Mouse (Mus musculus) left cerebral cortex, postnatal 25 days (tissue): Measurements from ENCODE around the gene Adra1b. TPM values are rescaled to one million over a fixed set of nuclear protein-coding genes. Genes with fewer than 3 reads are reported as not detected.

Experiments used
- DNase-seq, 2 experiments: peaks; one replicate each; pipeline ENCODE4 v3.0.0; 2022; ENCODE audit warnings: low spot score in 2 of 2, mixed read lengths in 1 of 2
- intact Hi-C: fragments of 180-260 bp; cut with DNase I; formaldehyde crosslinking; loops from one replicate; pipeline ENCODE4 v1.15.1; 2025
- total RNA-seq, 2 experiments: library from RNA; stranded (reverse); gene quantifications; 2 replicates each; pipeline ENCODE4 v1.2.3; 2021

Adra1b gene
- total RNA-seq, 2 experiments from 2014 or later = 26.6 to 32.3 TPM

DNA sequence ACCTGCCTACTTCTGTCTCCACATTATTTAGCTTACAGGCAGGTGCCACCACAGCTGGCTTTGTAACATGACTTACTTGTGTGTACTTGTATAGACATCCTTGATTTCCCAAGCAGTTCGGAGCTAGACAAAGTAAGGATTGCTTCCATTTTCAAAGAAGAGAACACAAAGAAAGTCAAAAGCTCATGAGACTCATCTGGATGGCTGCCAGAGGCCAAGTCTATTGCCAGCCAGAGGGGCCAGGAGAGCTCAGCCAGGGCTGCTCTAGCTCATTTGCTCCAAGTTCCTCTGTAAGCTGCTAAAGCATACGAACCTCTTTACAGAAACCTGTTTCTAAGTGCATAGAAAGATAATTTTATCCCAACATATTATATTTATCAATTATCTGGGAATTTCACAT is 142.6 kb downstream of the Adra1b start:
- DNase-seq = no peak
- intact Hi-C loops = no loop called here

DNA sequence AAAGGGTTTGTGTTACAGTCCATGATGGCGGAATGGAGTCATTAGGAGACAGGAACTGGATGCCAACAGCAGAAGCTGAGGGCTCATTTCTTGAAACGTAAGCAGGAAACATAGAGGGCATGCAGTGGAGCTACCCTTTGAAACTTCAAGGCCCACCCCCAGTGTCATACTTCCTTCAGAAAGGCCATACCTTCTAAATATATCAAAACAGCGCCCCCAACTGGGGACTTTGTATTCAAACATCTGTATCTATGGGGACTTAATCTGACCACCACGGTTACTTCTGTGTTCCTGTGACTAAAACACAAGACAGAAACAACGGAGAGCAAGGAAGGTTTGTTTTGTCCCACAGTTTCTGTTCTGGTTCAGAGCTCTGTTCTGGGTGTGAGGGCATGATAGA is 145.6 kb downstream of the Adra1b start:
- intact Hi-C loops = no loop called here
- no peak for DNase-seq

DNA sequence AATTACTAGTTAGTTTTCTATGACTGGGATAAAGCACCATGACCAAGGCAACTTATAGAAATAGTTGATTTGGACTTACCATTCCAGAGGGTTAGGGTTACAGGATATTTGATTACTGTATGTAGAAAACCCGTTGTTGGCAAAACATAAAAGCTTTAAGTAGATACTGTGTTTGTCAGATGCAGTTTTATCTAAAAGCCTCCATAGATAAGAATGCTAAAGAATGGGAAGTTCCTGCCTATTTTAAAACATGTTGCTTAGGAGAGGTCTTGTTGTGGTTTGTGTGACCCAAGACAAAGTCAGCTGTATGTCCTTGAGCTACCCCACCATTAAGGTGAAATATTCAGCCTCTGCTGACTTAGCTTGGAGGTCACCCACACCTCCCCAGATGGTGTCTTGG is 146.4 kb downstream of the Adra1b start:
- intact Hi-C loops = no loop called here
- no peak for DNase-seq

DNA sequence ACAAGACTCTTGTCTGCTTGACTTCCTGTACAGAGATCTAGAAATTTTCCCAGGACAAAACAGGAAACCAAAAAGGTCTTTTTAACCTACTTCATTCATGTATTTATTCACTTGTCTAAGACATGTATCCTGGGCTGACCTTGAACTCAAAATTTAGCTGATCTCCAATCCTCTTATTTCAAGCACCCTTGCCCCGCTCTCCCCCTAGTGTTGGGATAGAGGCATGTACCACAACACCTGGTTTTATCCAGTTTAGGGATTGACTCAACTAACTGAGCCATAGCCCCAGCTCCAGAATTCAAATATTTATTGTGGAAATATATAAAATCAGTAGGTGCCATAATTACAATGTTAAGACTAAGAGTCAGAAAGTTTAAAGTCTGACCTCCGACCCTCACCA is 149.5 kb downstream of the Adra1b start:
- DNase-seq = no peak
- intact Hi-C loops = no loop called here

DNA sequence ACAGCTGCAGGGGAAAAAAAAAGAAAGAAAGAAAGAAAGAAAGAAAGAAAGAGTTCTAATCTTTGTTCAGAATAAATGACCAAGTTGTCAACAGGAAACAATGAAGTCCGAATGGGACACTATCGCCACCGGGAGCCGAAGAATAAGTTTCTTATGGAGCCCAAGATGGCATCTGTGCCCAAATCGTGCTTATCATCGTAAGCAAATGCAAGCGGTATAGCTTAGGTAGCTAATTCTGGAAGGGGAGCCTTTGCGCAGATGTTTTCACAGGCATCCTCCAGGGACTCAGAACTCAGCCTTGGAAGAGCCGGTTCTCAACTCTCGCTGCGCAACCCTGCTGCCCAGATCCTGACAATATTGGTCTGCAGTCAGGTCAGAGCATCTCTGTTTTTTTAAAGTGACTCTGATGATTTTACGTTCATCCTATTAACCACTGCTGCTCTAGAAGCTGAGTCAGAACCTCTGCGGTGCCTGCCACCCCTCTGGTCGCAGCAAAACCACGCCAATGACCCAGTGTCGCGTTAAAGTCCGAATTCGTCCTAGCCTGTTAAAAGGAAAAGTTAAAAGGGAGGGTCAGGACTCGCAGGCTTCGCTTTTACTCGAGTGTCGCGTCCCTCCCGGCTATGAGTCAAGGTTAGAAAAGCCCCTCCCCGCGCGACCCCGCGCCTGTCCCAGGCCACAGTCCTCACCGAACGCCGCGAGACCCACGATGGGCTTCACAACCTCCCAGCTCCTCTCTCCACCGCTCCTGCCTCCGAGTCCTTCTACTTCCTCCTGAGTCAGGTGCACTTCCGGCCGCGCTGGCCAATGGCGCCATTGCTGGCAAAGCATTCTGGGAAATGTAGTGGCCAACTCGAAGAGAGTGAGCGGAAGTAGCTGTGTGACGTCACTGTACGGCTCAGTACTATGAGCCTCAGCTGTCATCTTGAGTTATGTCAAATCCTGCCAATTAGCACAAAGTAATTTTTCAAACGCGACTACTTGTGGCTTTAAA is 153.5 kb downstream of the Adra1b start, which contains the start of gene Ttc1:
Gene Ttc1 (minus strand): TSS at position 776 of the 994 bp plus-strand sequence.
- intact Hi-C loops = no loop called here
- peak; percentile 98 to 99 for DNase-seq

DNA sequence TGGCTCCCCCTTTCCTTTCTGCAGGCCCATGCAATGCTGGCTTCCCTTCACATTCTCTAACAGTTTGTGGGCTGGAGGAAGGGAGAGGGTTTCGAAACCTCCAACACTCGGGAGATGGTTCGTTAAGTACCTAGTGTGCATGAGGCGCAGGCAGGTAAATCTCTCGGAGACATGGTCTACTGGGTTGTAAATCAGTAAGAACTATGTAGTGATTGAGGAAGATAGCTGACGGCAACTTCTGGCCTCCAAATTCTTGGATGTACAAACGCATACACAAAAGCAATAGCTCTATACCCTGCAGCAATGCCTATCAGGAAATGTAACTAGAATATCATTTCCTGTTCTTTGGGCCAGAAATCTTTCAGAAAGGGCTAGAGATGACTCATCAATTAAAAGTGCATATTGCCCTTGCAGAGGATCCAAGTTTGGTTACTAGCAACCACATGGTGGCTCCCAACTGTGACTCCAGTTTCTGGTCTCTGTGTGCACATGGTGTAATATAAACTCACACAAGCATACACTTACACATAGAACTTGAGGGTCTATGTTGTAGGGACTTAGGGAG is 172.2 kb downstream of the Adra1b start:
- peak in 1 of 2 experiments; percentile 35 for DNase-seq
- intact Hi-C loops = loop anchor here (5.0 kb wide), 1 partner anchor 237 kb away; no protein-coding TSS in a partner anchor

DNA sequence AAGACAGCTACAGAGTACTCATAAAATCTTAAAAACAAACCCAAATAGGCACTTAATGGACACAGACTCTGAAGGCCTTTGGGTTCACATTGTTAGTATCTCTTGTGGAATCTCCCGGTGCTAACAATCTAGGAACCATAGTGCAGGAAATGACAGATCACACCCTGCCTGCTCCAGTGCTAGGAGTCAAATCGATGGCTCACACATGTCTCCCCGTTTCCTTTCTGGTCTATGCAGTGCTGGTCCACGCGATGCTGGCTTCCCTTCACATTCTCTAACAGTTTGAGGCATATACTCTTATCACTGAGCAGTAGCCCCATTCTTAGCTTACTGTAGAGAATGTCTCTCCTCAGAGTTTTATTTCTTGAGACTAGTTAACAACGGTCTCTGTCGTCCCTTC is 173.2 kb downstream of the Adra1b start:
- no peak for DNase-seq
- intact Hi-C loops = loop anchor here (5.0 kb wide), 1 partner anchor 235 kb away; no protein-coding TSS in a partner anchor

Other genes with a start within 250 kb of the Adra1b start
- 10 to 100 TPM; 53.8 to 61.9 TPM for gene Pwwp2a, start 219.2 kb downstream of the Adra1b start, total RNA-seq
- 10 to 100 TPM; 53.8 to 54.7 TPM for gene Ttc1, start 153.2 kb downstream of the Adra1b start, total RNA-seq